Mouse (Mus musculus): ENCODE data around the gene Mcoln1. TPM values are rescaled to one million over a fixed set of nuclear protein-coding genes. Genes with fewer than 3 reads are reported as not detected.

The Mcoln1 gene
- total RNA-seq, 1 experiment, result 48.6 TPM

- H3K4me1 ChIP-seq (ENCODE audit: control insufficient read depth in 2 of 2, insufficient read depth in 2 of 2, low read length in 2 of 2, poor library complexity in 1 of 2), result peaks cover 15 to 24% of the 10 kb centered on the region in 2 experiments; a peak in 3 of 4 replicates
- peak overlapping the region; percentile 82 for H3K27ac ChIP-seq (ENCODE audit: insufficient read depth, low read depth, low read length, poor library complexity, severe bottlenecking)
- no peak overlapping the region for H3K9ac ChIP-seq (ENCODE audit: insufficient read depth, low read depth, low read length, poor library complexity, severe bottlenecking)
- no peak for DNase-seq (ENCODE audit: low read depth, low spot score)
- H3K4me3 ChIP-seq (ENCODE audit: insufficient read depth in 1 of 2, low read depth in 1 of 2, low read length in 2 of 2, poor library complexity in 1 of 2, severe bottlenecking in 1 of 2), result no peak overlapping the region
- no peaks in the 10 kb centered on the region for H3K36me3 ChIP-seq (ENCODE audit: control insufficient read depth, insufficient read depth, low read length, poor library complexity, severe bottlenecking)
- TF ChIP-seq ZC3H11A (IDR thresholded peaks at IDR 0.05; ENCODE audit: borderline replicate concordance, low read depth, low read length) (no peak), CHD2 (IDR thresholded peaks at IDR 0.05; ENCODE audit: low read depth, low read length) (no peak), HCFC1 (IDR thresholded peaks at IDR 0.05; ENCODE audit: borderline replicate concordance, insufficient read depth, low read length) (no peak), ZNF384 (IDR thresholded peaks at IDR 0.05; ENCODE audit: low read depth, low read length) (no peak), MAFK (IDR thresholded peaks at IDR 0.05; ENCODE audit: insufficient read depth, low read depth, low read length) (no peak)
- no peaks in the 10 kb centered on the region for H3K9me3 ChIP-seq (ENCODE audit: control insufficient read depth, insufficient read depth, low read depth, low read length)
- in situ Hi-C loops (cut with MboI; ENCODE audit: low sequenced_read_pairs in 2 of 2, unreplicated experiment in 2 of 2), result no loop called here
These were observed 52.0 kb downstream of the Mcoln1 start for GRCm38 (mm10) chr8:3552240-3552639.

GRCm38 (mm10) chr8:3556114-3556513 lies 55.9 kb downstream of the Mcoln1 start:
- Histone ChIP-seq H3K9ac (ENCODE audit: insufficient read depth, low read depth, low read length, poor library complexity, severe bottlenecking) (no peak overlapping the region), H3K36me3 (ENCODE audit: control insufficient read depth, insufficient read depth, low read length, poor library complexity, severe bottlenecking) (no peaks in the 10 kb centered on the region), H3K9me3 (ENCODE audit: control insufficient read depth, insufficient read depth, low read depth, low read length) (no peaks in the 10 kb centered on the region), H3K27ac (ENCODE audit: insufficient read depth, low read depth, low read length, poor library complexity, severe bottlenecking) (no peak overlapping the region), H3K4me1 (ENCODE audit: control insufficient read depth in 2 of 2, insufficient read depth in 2 of 2, low read length in 2 of 2, poor library complexity in 1 of 2) (peaks cover 15 to 24% of the 10 kb centered on the region in 2 experiments; a peak in 3 of 4 replicates), H3K4me3 (ENCODE audit: insufficient read depth in 1 of 2, low read depth in 1 of 2, low read length in 2 of 2, poor library complexity in 1 of 2, severe bottlenecking in 1 of 2) (no peak overlapping the region)
- in situ Hi-C loops (cut with MboI; ENCODE audit: low sequenced_read_pairs in 2 of 2, unreplicated experiment in 2 of 2), result no loop called here
- no peak for TF ChIP-seq CHD2 (IDR thresholded peaks at IDR 0.05; ENCODE audit: low read depth, low read length)
- no peak for DNase-seq (ENCODE audit: low read depth, low spot score)

Other genes with a start within 250 kb of the Mcoln1 start
- 9.3 and 17.5 TPM in 2 replicates for gene Insr, start 220.8 kb upstream of the Mcoln1 start, total RNA-seq (2012; rRNA removed)
- gene A430078G23Rik, start 147.0 kb upstream of the Mcoln1 start, total RNA-seq (2012; rRNA removed), result 0.18 and 0.69 TPM in 2 replicates
- gene Arhgef18, start 107.5 kb upstream of the Mcoln1 start, total RNA-seq (2012; rRNA removed), result 34.7 and 40.9 TPM in 2 replicates
- gene Pex11g, start 32.8 kb upstream of the Mcoln1 start, total RNA-seq (2012; rRNA removed), result 3.2 and 5.5 TPM in 2 replicates
- 0.16 TPM in 1 of 2 replicates, not detected in the other for gene Tex45, start 29.6 kb upstream of the Mcoln1 start, total RNA-seq (2012; rRNA removed)
- gene Zfp358, start 7.3 kb upstream of the Mcoln1 start, total RNA-seq (2012; rRNA removed), result 5.1 and 7.1 TPM in 2 replicates
- 125 and 201 TPM in 2 replicates for gene Pnpla6, start 14.9 kb downstream of the Mcoln1 start, total RNA-seq (2012; rRNA removed)
- gene C330021F23Rik, start 67.5 kb downstream of the Mcoln1 start, total RNA-seq (2012; rRNA removed), result 4.5 and 4.6 TPM in 2 replicates
- gene Camsap3, start 86.8 kb downstream of the Mcoln1 start, total RNA-seq (2012; rRNA removed), result 22.4 and 36.8 TPM in 2 replicates
- 76.0 and 78.9 TPM in 2 replicates for gene Xab2, start 120.9 kb downstream of the Mcoln1 start, total RNA-seq (2012; rRNA removed)
- gene Pet100, start 121.1 kb downstream of the Mcoln1 start, total RNA-seq (2012; rRNA removed), result 97.6 and 110 TPM in 2 replicates
- 0.79 and 0.89 TPM in 2 replicates for gene Pcp2, start 125.1 kb downstream of the Mcoln1 start, total RNA-seq (2012; rRNA removed)
- gene Stxbp2, start 130.5 kb downstream of the Mcoln1 start, total RNA-seq (2012; rRNA removed), result 38.5 and 50.5 TPM in 2 replicates
- gene Retn, start 155.3 kb downstream of the Mcoln1 start, total RNA-seq (2012; rRNA removed), result 0.45 and 0.74 TPM in 2 replicates
- gene Mcemp1, start 165.3 kb downstream of the Mcoln1 start, total RNA-seq (2012; rRNA removed), result 0.22 and 0.32 TPM in 2 replicates
- 11.6 TPM in 2 replicates for gene Fcor, start 171.9 kb downstream of the Mcoln1 start, total RNA-seq (2012; rRNA removed)
- 20.4 and 29.0 TPM in 2 replicates for gene Trappc5, start 175.8 kb downstream of the Mcoln1 start, total RNA-seq (2012; rRNA removed)
- gene Fcer2a, start 193.7 kb downstream of the Mcoln1 start, total RNA-seq (2012; rRNA removed), result 0.16 and 0.18 TPM in 2 replicates
- gene Clec4g, start 220.2 kb downstream of the Mcoln1 start, total RNA-seq (2012; rRNA removed), result not detected in 2 replicates
- gene Cd209a, start 248.5 kb downstream of the Mcoln1 start, total RNA-seq (2012; rRNA removed), result not detected in 2 replicates